Mouse (Mus musculus): ENCODE data around the gene Zfp629.

GRCm38 (mm10) chr7:127607150-127607549 lies 8.4 kb downstream of the Zfp629 start:
- TF ChIP-seq CTCF (IDR thresholded peaks at IDR 0.05 in 2 of 3, conservative IDR thresholded peaks at IDR 0.05 in 1 of 3; ENCODE audit: control insufficient read depth in 1 of 3, insufficient read depth in 1 of 3, low read depth in 2 of 3, low read length in 3 of 3, poor library complexity in 1 of 3, severe bottlenecking in 1 of 3), result no peak
- TF ChIP-seq NELFE (IDR thresholded peaks at IDR 0.05; ENCODE audit: low read depth, low read length), result no peak
